Mouse (Mus musculus): ENCODE results near the gene Rgs3. TPM values are rescaled to one million over a fixed set of nuclear protein-coding genes. Genes with fewer than 3 reads are reported as not detected.

The Rgs3 gene
- 6.6 TPM for polyA plus RNA-seq (2014; fragmentation: Illumina TruSeq; extraction: RNeasy Lipid Tissue Mini Kit (QIAGEN cat#74804))

DNA sequence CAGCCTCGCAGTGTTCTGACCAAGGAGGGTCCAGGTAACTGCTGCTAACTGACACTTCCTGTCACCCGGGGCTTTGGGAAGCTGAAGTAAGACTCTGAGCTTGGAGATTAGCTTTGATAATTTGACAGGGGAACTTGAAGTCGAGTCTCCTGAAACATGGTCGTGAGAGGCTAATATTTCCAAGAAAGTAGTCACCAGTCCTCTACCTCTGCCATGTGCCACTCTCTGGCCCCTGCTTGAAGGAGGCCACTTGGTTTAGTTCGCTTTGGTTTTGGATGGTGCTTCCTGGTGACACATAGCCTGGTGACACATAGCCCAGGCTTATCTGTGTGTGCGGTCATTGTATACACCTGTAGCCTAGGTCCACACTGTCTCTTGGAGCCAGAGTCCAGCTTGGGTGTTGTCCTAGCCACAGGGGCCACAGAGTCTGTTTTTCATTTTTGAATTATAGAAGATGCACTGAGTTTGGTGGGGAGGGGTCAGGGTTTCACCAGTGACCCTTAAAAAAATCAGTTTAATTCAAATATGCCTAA is at the start of gene Rgs3:
Rgs3 (plus strand) TSS at position 51 of the 533 bp plus-strand sequence.

DNA sequence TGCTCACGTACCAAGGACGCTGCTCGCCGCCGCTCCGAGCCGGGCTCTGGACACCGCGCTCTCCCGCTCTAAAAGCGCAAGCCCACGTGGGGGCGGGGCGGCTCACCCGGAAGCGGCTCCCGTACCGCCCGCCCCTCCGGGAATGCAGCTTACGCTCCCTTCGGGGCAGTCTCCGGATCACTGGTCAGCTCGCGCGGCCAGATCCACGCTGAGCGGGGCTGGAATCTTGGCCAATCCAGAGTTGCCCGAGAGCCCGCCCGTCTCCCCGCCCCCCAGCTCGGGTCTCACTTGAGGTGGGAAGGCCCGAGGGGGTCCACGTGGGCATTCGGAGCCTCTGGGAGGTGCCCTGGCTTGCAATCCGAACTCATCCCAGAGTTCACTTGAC is 39.8 kb upstream of the Rgs3 start, which contains the start of gene Alad:
Alad (minus strand) TSS at position 70 of the 385 bp plus-strand sequence.

GRCm38 (mm10) chr4:62524651-62525488 is 34.8 kb upstream of the Rgs3 start, which contains the start of the genes Pole3 and 4933430I17Rik:
TSS of gene Pole3 (minus strand) at chr4:62525068.
TSS of gene 4933430I17Rik (plus strand) at chr4:62525369.

Other genes with a start within 250 kb of the Rgs3 start
- gene Fkbp15, start 199.3 kb upstream of the Rgs3 start, polyA plus RNA-seq (2014; fragmentation: Illumina TruSeq; extraction: RNeasy Lipid Tissue Mini Kit (QIAGEN cat#74804)) = 16.6 TPM
- 98.3 TPM for gene Slc31a1, start 199.1 kb upstream of the Rgs3 start, polyA plus RNA-seq (2014; fragmentation: Illumina TruSeq; extraction: RNeasy Lipid Tissue Mini Kit (QIAGEN cat#74804))
- 79.3 TPM for gene Cdc26, start 151.2 kb upstream of the Rgs3 start, polyA plus RNA-seq (2014; fragmentation: Illumina TruSeq; extraction: RNeasy Lipid Tissue Mini Kit (QIAGEN cat#74804))
- gene Prpf4, start 151.1 kb upstream of the Rgs3 start, polyA plus RNA-seq (2014; fragmentation: Illumina TruSeq; extraction: RNeasy Lipid Tissue Mini Kit (QIAGEN cat#74804)) = 16.1 TPM
- not detected for gene Rnf183, start 124.6 kb upstream of the Rgs3 start, polyA plus RNA-seq (2014; fragmentation: Illumina TruSeq; extraction: RNeasy Lipid Tissue Mini Kit (QIAGEN cat#74804))
- 4.3 TPM for gene Wdr31, start 89.0 kb upstream of the Rgs3 start, polyA plus RNA-seq (2014; fragmentation: Illumina TruSeq; extraction: RNeasy Lipid Tissue Mini Kit (QIAGEN cat#74804))
- gene Bspry, start 79.8 kb upstream of the Rgs3 start, polyA plus RNA-seq (2014; fragmentation: Illumina TruSeq; extraction: RNeasy Lipid Tissue Mini Kit (QIAGEN cat#74804)) = 0.54 TPM
- gene Hdhd3, start 56.4 kb upstream of the Rgs3 start, polyA plus RNA-seq (2014; fragmentation: Illumina TruSeq; extraction: RNeasy Lipid Tissue Mini Kit (QIAGEN cat#74804)) = not detected
- gene Alad, start 39.9 kb upstream of the Rgs3 start, polyA plus RNA-seq (2014; fragmentation: Illumina TruSeq; extraction: RNeasy Lipid Tissue Mini Kit (QIAGEN cat#74804)) = 0.71 TPM
- gene Pole3, start 34.8 kb upstream of the Rgs3 start, polyA plus RNA-seq (2014; fragmentation: Illumina TruSeq; extraction: RNeasy Lipid Tissue Mini Kit (QIAGEN cat#74804)) = 50.5 TPM
- gene 4933430I17Rik, start 34.5 kb upstream of the Rgs3 start, polyA plus RNA-seq (2014; fragmentation: Illumina TruSeq; extraction: RNeasy Lipid Tissue Mini Kit (QIAGEN cat#74804)) = 0.77 TPM

Data from ovary, adult 10 weeks (tissue).